In the genomic region with DNA sequence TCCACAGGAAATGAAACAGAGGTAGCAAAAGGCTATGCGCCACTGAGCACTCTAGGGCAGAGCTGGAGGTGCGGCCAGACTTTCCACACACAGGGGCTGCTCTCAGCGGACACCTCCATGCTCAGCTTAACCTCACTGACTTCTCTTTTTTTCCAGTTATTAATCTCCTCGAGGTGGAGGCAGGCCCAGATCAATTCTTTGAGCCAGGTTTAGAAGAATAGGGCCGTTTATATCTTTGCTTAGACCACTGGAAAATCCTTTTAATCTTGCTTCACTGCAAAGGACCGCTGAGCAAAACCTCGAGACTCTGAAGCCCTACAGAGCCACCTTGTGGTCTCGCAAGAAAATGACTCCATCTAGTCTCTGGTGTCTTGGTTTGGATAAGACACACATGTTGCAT, we compare ENCODE assay signal across 8 mouse cellular contexts. TPM values are rescaled to one million over a fixed set of nuclear protein-coding genes. Genes with fewer than 3 reads are reported as not detected.
DNase-seq lines count a peak whose midpoint lies in the region; ATAC-seq and TF ChIP-seq lines count a peak whose summit lies in the region.

No protein-coding gene starts in this region.

- H3K4me3 ChIP-seq in forebrain, postnatal 0 days (ENCODE audit: low read depth, low read length) = peak overlapping the region; percentile 20
- H3K4me3 ChIP-seq in intestine, embryonic 15.5 days (replicated peaks) = no peak overlapping the region
- H3K4me3 ChIP-seq in limb, embryonic 12.5 days (replicated peaks) = no peak overlapping the region; the same call in 1 of the 2 replicates
- H3K4me3 ChIP-seq in midbrain, postnatal 0 days (ENCODE audit: low read depth, low read length) = peak overlapping the region; percentile 8; the same call in 1 of the 2 replicates

- H3K4me1 ChIP-seq in forebrain, postnatal 0 days (ENCODE audit: insufficient read depth) = peaks cover 13% of the 10 kb centered on the region
- no peaks in the 10 kb centered on the region for H3K4me1 ChIP-seq in intestine, embryonic 15.5 days (replicated peaks)
- peaks cover 15% of the 10 kb centered on the region for H3K4me1 ChIP-seq in limb, embryonic 12.5 days (replicated peaks)
- no peaks in the 10 kb centered on the region for H3K4me1 ChIP-seq in midbrain, postnatal 0 days (ENCODE audit: insufficient read depth, low read length)

- no peaks in the 10 kb centered on the region for H3K36me3 ChIP-seq in forebrain, postnatal 0 days (ENCODE audit: insufficient read depth)
- H3K36me3 ChIP-seq in intestine, embryonic 15.5 days = no peaks in the 10 kb centered on the region
- no peaks in the 10 kb centered on the region for H3K36me3 ChIP-seq in limb, embryonic 12.5 days
- H3K36me3 ChIP-seq in midbrain, postnatal 0 days (ENCODE audit: insufficient read depth, low read length) = no peaks in the 10 kb centered on the region

- peak overlapping the region; percentile 38 for H3K4me2 ChIP-seq in forebrain, postnatal 0 days (ENCODE audit: low read depth)
- H3K4me2 ChIP-seq in intestine, embryonic 15.5 days (replicated peaks) = peak overlapping the region; percentile 48
- peak overlapping the region; percentile 37 for H3K4me2 ChIP-seq in limb, embryonic 12.5 days
- peak overlapping the region; percentile 33 for H3K4me2 ChIP-seq in midbrain, postnatal 0 days (ENCODE audit: low read depth, low read length, poor library complexity, severe bottlenecking)

- H3K9me3 ChIP-seq in forebrain, postnatal 0 days (ENCODE audit: low read length) = no peaks in the 10 kb centered on the region
- no peaks in the 10 kb centered on the region for H3K9me3 ChIP-seq in intestine, embryonic 15.5 days
- H3K9me3 ChIP-seq in limb, embryonic 12.5 days = no peaks in the 10 kb centered on the region
- no peaks in the 10 kb centered on the region for H3K9me3 ChIP-seq in midbrain, postnatal 0 days (ENCODE audit: low read length)

- H3K9ac ChIP-seq in forebrain, postnatal 0 days = no peak overlapping the region
- no peak overlapping the region for H3K9ac ChIP-seq in intestine, embryonic 15.5 days
- H3K9ac ChIP-seq in limb, embryonic 12.5 days (replicated peaks) = no peak overlapping the region
- no peak overlapping the region for H3K9ac ChIP-seq in midbrain, postnatal 0 days (replicated peaks; ENCODE audit: low read length, poor library complexity, severe bottlenecking)

- peak; percentile 81 for TF ChIP-seq CTCF in forebrain, postnatal 0 days (IDR thresholded peaks at IDR 0.05; ENCODE audit: low read depth)
- TF ChIP-seq CTCF in midbrain, postnatal 0 days (IDR thresholded peaks at IDR 0.05) = peak; percentile 88

- DNase-seq in adrenal gland, adult (ENCODE audit: inconsistent age in 2 of 2, low spot score in 1 of 2) = peak; percentile 42 to 78
- DNase-seq in adrenal gland, postnatal 4 days (ENCODE audit: low spot score in 2 of 2) = no peak
- peak; percentile 58 for DNase-seq in cerebellum, adult 8-10 months
- peak; percentile 85 for DNase-seq in forebrain, postnatal 0 days
- peak; percentile 88 for DNase-seq in midbrain, postnatal 0 days (ENCODE audit: low spot score)
- no peak for DNase-seq in c-Kit-positive CD71-positive TER-119-positive erythroid progenitor cells, embryonic 14.5 days (ENCODE audit: low spot score)

- peak; percentile 79 for ATAC-seq in forebrain, postnatal 0 days
- ATAC-seq in intestine, embryonic 15.5 days = peak; percentile 83
- peak; percentile 78 for ATAC-seq in limb, embryonic 12.5 days (ENCODE audit: insufficient number of reproducible peaks, insufficient read depth, low FRiP score, low TSS enrichment, low read depth)
- peak; percentile 59 for ATAC-seq in midbrain, postnatal 0 days (ENCODE audit: low FRiP score)

- no peaks in the 10 kb centered on the region for H3K27me3 ChIP-seq in forebrain, postnatal 0 days (ENCODE audit: insufficient read depth, low read length)
- H3K27me3 ChIP-seq in intestine, embryonic 15.5 days (replicated peaks) = no peaks in the 10 kb centered on the region
- no peaks in the 10 kb centered on the region for H3K27me3 ChIP-seq in limb, embryonic 12.5 days
- no peaks in the 10 kb centered on the region for H3K27me3 ChIP-seq in midbrain, postnatal 0 days (ENCODE audit: insufficient read depth, low read length)

- WGBS in forebrain, postnatal 0 days = 4% methylated on average over 8 of the region's 8 CpGs
- 5% methylated on average over 8 of the region's 8 CpGs for WGBS in intestine, embryonic 15.5 days
- 8% methylated on average over 8 of the region's 8 CpGs for WGBS in limb, embryonic 12.5 days
- WGBS in midbrain, postnatal 0 days = 5% methylated on average over 8 of the region's 8 CpGs

- H3K27ac ChIP-seq in forebrain, postnatal 0 days (ENCODE audit: low read depth, low read length) = no peak overlapping the region
- no peak overlapping the region for H3K27ac ChIP-seq in intestine, embryonic 15.5 days
- no peak overlapping the region for H3K27ac ChIP-seq in limb, embryonic 12.5 days
- H3K27ac ChIP-seq in midbrain, postnatal 0 days (ENCODE audit: low read depth, low read length) = no peak overlapping the region

RNA-seq across cellular contexts. Expression of a gene that starts 15.8 kb away (rescaled TPM):
- 1 to 10 TPM; 3.6 to 6.2 TPM for total RNA-seq in adrenal gland, postnatal 4 days (2021)
- total RNA-seq in forebrain, postnatal 0 days (2014; rRNA removed) = 40.0 and 42.6 TPM in 2 replicates
- polyA plus RNA-seq in forebrain, postnatal 0 days (2015; fragmentation: Nextera tagmentation; extraction: Ambion mirVana) = 37.2 and 37.5 TPM in 2 replicates
- polyA plus RNA-seq in intestine, embryonic 15.5 days (2015; fragmentation: Nextera tagmentation; extraction: Ambion mirVana) = 3.5 and 4.8 TPM in 2 replicates
- 26.6 and 30.0 TPM in 2 replicates for polyA plus RNA-seq in limb, embryonic 12.5 days (2016; fragmentation: Nextera tagmentation; extraction: Ambion mirVana)
- total RNA-seq in midbrain, postnatal 0 days (2014; rRNA removed) = 59.1 and 61.4 TPM in 2 replicates
- 33.5 and 34.2 TPM in 2 replicates for polyA plus RNA-seq in midbrain, postnatal 0 days (2015; fragmentation: Nextera tagmentation; extraction: Ambion mirVana)

Comparison
In these comparisons a context has a peak if more than half of its experiments do, and no peak if none do; other contexts are left out.
1. DNase-seq: peak in adrenal gland, adult (2 of 2), cerebellum, adult 8-10 months (single experiment), forebrain, postnatal 0 days (single experiment) and midbrain, postnatal 0 days (single experiment); none in adrenal gland, postnatal 4 days (0 of 2) and c-Kit-positive CD71-positive TER-119-positive erythroid progenitor cells, embryonic 14.5 days (single experiment).
2. H3K4me3 ChIP-seq: peak in forebrain, postnatal 0 days (single experiment) and midbrain, postnatal 0 days (single experiment); none in intestine, embryonic 15.5 days (single experiment) and limb, embryonic 12.5 days (single experiment).
3. Peak in every context shown above with its lines, with median percentiles within 50 percentile points of each other: ATAC-seq and H3K4me2 ChIP-seq.